Mouse (Mus musculus): Measurements from ENCODE around the gene Aprt.

Aprt gene

DNA sequence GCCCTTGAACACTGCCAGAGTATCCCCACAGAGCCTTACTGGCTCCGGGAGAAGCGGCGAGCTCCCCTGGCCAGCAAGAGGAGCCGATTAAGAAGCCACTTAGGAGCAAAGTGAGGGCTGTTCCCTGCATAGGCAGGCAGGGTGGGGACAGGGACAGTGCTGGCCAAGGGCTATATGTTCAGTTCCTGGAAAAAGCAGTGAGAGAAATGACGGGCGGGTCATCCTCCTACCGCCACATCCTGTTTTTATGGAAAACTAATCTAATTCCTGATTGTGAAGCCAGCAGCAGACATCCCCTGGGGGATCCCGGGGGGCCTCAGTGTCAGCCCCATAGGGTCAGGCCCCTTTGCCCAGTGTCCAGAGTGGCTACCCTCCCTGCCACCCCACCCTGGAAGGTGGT is 45.4 kb downstream of the Aprt start:
- DNase-seq (ENCODE audit: low spot score), result no peak

DNA sequence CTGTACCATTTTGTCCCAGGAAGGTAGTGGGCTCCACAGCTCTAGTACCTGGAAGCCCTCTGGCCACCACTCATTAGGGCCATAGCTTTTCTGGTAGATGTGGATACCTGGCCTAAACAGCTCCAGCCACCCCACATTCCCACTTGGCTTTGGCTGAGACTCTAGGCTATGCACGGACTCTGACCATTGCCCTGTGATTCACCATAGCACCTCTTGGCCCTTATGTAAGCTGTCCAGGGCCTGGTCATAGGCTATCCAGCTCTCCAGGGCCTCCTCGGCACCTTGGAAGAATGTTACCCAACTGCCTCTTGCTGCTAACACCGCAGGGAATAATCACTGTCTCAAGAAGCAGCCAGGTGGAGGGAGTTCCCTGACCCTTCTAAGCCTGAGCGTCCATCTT is 47.5 kb downstream of the Aprt start:
- DNase-seq (ENCODE audit: low spot score), result no peak

DNA sequence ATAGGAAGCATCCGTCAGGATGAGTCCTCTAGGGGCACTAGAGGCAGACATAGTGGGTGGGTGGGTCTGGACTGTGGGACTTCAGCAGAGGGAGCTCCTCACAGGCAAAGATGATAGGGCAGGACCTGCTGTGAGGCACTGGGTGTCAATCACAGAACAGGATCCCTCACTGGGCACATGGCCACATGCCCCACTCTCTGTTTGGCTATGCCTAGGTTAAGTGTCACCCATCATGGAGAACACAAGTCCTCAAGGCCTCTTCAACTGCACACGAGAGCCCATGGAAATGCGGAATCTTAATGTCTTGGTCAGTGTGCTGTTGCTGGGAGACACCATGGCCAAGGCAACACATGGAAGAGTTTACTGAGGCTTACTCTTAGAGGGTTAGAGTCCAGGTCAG is 48.8 kb downstream of the Aprt start:
- no peak for DNase-seq (ENCODE audit: low spot score)

DNA sequence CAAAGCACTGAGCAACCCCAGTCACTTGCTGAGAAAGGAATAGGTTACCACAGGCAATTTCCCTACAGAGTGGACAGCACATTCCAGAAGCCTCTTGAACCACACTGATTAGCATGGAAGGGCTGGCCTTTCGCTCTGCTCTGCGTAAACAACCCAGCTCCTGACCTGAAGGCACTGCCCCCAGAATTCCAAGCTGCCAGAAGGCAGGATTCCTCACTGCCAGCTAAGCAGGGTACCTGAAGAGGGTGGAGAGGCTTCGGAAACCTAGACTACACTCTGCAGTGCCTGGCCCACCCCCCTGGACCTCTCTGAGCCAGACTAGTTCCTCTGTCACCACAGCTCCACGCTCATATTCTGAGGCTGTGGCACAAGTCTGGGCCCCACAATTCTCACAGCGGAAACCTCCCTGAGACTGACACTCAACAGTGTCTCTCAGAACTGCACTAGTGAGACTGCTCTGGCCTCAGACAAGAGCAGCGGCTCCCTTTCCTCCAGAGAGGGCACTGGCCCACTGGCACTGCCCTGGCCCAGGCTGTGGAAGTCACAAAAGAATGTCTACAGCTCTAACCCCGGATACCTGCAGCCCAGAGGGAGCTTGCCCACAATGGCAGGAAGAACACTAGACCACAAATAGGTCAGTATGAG is 50.1 kb downstream of the Aprt start:
- no peak for DNase-seq (ENCODE audit: low spot score)

DNA sequence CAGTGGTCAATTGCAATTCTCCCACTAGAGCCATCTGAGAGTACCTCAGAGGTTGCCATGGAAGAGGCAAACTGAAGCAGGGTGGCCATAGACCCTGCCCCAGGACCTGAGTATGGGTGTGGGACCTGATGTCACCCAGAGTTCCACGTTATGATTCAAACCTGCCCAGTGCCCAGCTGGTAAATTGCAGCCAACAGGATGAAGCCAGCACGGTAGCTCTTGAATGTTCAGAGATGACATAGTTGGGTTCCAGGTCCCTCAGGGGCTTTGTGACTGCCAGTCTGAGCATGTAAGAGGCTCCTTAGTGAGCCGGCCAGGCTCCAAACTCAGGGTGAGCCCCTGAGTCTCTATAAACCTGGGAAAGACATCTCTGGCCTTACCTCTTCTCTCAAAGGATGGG is 50.6 kb downstream of the Aprt start:
- no peak for DNase-seq (ENCODE audit: low spot score)

DNA sequence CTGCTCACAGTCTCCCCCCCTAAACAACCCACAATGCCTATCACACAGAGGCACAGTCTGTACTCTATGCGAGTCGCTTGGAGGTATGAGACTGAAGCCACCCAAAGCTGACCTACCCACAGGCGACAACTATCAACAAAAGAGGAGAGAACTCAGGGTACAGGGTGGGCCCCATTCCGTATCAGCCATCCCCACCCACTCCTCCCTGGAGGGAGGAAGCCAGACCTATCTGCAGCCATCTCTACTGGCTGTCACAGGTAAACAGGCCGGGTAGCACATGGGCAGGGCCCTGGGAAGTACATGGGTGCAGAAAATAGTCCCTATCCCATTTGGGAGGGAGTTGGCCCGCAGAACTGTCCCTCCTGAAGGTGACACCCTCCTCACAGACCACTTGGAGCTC is 51.7 kb downstream of the Aprt start:
- DNase-seq (ENCODE audit: low spot score), result no peak
